Mouse (Mus musculus) kidney, postnatal 10 days (tissue): ENCODE data around the gene Camkk2.

Experiments
- DNase-seq: peaks from one replicate; pipeline ENCODE4 v3.0.0; 2021; ENCODE audit warnings: mixed read lengths

The Camkk2 gene

GRCm38 (mm10) chr5:122780791-122781432, 1.7 kb upstream of the Camkk2 start:
- DNase-seq: no peak

- peak; percentile 60 for DNase-seq
These were observed 680 bp downstream of the Camkk2 start for GRCm38 (mm10) chr5:122778231-122779226.

GRCm38 (mm10) chr5:122777322-122777721, 1.9 kb downstream of the Camkk2 start:
- DNase-seq: no peak

- DNase-seq: no peak
These were observed 3.4 kb downstream of the Camkk2 start for GRCm38 (mm10) chr5:122775646-122776286.

GRCm38 (mm10) chr5:122774743-122775611, 4.2 kb downstream of the Camkk2 start:
- peak; percentile 49 for DNase-seq

GRCm38 (mm10) chr5:122773756-122774155, 5.5 kb downstream of the Camkk2 start:
- DNase-seq: no peak

- DNase-seq: no peak
These were observed 7.8 kb downstream of the Camkk2 start for GRCm38 (mm10) chr5:122771428-122771827.

- DNase-seq: peak; percentile 84
These were observed 8.4 kb downstream of the Camkk2 start for GRCm38 (mm10) chr5:122770806-122771261.

GRCm38 (mm10) chr5:122770304-122770703, 8.9 kb downstream of the Camkk2 start:
- DNase-seq: peak; percentile 43

GRCm38 (mm10) chr5:122769101-122769568, 10.1 kb downstream of the Camkk2 start:
- DNase-seq: no peak

GRCm38 (mm10) chr5:122767283-122767682, 11.9 kb downstream of the Camkk2 start:
- DNase-seq: no peak

GRCm38 (mm10) chr5:122764032-122764464, 15.2 kb downstream of the Camkk2 start:
- peak; percentile 68 for DNase-seq

- no peak for DNase-seq
These were observed 15.8 kb downstream of the Camkk2 start for GRCm38 (mm10) chr5:122763271-122764031.

- peak; percentile 58 for DNase-seq
These were observed 22.5 kb downstream of the Camkk2 start for GRCm38 (mm10) chr5:122756680-122757079.

- no peak for DNase-seq
These were observed 23.1 kb downstream of the Camkk2 start for GRCm38 (mm10) chr5:122756144-122756543.

GRCm38 (mm10) chr5:122755620-122756019, 23.6 kb downstream of the Camkk2 start:
- no peak for DNase-seq

GRCm38 (mm10) chr5:122754477-122754876, 24.7 kb downstream of the Camkk2 start:
- DNase-seq: no peak

- DNase-seq: peak; percentile 48
These were observed 31.3 kb downstream of the Camkk2 start for GRCm38 (mm10) chr5:122747950-122748349.

- no peak for DNase-seq
These were observed 35.3 kb downstream of the Camkk2 start for GRCm38 (mm10) chr5:122743880-122744422.

GRCm38 (mm10) chr5:122736761-122737160, 42.4 kb downstream of the Camkk2 start:
- no peak for DNase-seq

- DNase-seq: no peak
These were observed 43.4 kb downstream of the Camkk2 start for GRCm38 (mm10) chr5:122735853-122736252.
